ENCODE assay signal across 25 mouse cellular contexts in the genomic region with DNA sequence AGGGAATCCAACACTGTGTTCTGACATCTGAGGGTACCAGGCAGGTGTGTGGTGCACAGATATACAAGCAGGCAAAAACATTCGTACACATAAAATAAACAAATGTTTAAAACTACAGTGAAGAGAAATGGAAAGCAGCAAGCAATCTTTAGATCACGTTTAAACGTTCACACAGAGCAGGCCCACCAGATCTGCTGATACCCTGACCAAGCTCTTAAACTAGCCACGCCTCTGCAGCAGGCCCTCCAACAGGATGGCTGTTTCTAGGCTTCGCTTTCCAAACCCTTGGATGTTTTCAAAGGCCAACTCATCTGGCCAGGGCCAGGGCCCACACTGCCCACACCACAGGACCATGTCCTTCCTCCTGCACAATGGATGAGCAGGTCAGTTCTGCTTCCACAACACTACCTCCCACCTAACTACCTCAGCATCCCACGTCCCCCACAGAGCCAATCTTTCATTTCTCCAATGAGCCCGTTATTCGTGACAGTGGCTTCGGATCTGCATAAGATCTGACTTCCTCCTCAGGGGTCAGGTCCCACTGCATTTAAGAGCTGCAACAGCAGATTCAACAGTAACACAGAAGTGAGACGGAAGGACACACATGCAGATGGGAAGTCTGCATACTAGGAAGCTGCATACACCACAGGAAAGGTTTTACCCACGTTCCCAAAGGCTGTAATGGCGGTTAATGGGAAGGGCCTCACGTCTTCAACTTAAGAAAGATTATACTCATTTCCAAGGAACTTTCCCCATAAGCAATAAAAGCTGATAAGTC. TPM values are rescaled to one million over a fixed set of nuclear protein-coding genes. Genes with fewer than 3 reads are reported as not detected.
DNase-seq lines count a peak whose midpoint lies in the region; ATAC-seq and TF ChIP-seq lines count a peak whose summit lies in the region.
"Had no signal": no experiment of that assay in that cellular context is flagged by ENCODE, and none has a peak within 500 bp of the region (broad histone marks: within the 10 kb centered on the region; RNA-seq: fewer than 3 reads in every experiment).

No protein-coding gene starts in this region.

- H3K4me1 ChIP-seq in MEL (ENCODE audit: control insufficient read depth in 1 of 2, insufficient read depth in 2 of 2, low read length in 2 of 2) = peaks cover 47 to 48% of the 10 kb centered on the region in 2 experiments
- H3K4me1 ChIP-seq in bone marrow, adult 2 months (ENCODE audit: control insufficient read depth, insufficient read depth, low read length) = peaks cover 17% of the 10 kb centered on the region
- H3K4me1 ChIP-seq in liver, embryonic 12.5 days = peaks cover 93% of the 10 kb centered on the region
- H3K4me1 ChIP-seq: forebrain, embryonic 15.5 days had no signal

- no peaks in the 10 kb centered on the region for H3K9me3 ChIP-seq in MEL (replicated peaks; ENCODE audit: insufficient read depth, low read length)
- no peaks in the 10 kb centered on the region for H3K9me3 ChIP-seq in liver, embryonic 12.5 days (replicated peaks)
- H3K9me3 ChIP-seq: embryonic facial prominence, embryonic 12.5 days; forebrain, embryonic 15.5 days; heart, embryonic 13.5 days; hindbrain, embryonic 15.5 days; intestine, embryonic 15.5 days; limb, embryonic 10.5 days; midbrain, embryonic 12.5 days; neural tube, embryonic 15.5 days had no signal

- DNase-seq in MEL (ENCODE audit: low read depth, low spot score) = no peak
- no peak for DNase-seq in embryo, embryonic 9.5 days (ENCODE audit: extremely low spot score)
- DNase-seq in natural killer cell, adult 2 months (ENCODE audit: low spot score in 2 of 2) = no peak
- DNase-seq in cerebellum, adult 11 months = no peak
- DNase-seq: adrenal gland, postnatal 14 days; cerebellum, adult 8-10 months; kidney, adult 9 months; kidney, postnatal 36 days; layer of hippocampus, adult 9-11 months; lung, adult 18-20 months; lung, postnatal 14 days; right cerebral cortex, postnatal 25 days had no signal

- 0 out of 2 replicates have a peak, but pooled peaks have one; percentile 14 for ATAC-seq in liver, embryonic 12.5 days
- peak; percentile 42 for ATAC-seq in megakaryocyte, adult 5-6 weeks (ENCODE audit: poor library complexity, severe bottlenecking)
- ATAC-seq: forebrain, embryonic 15.5 days; intestine, embryonic 15.5 days had no signal

- H3K79me2 ChIP-seq in MEL (ENCODE audit: control insufficient read depth, insufficient read depth, low read length, poor library complexity) = peaks cover 21% of the 10 kb centered on the region; the same call in 1 of the 2 replicates

- H3K27ac ChIP-seq in MEL (ENCODE audit: control insufficient read depth, low read depth, low read length) = peak overlapping the region; percentile 26; the same call in 1 of the 2 replicates
- peak overlapping the region; percentile 56 for H3K27ac ChIP-seq in bone marrow, adult 2 months (ENCODE audit: control insufficient read depth, insufficient read depth, low read depth, low read length, poor library complexity)
- peak overlapping the region; percentile 86 for H3K27ac ChIP-seq in liver, embryonic 12.5 days
- H3K27ac ChIP-seq: embryonic facial prominence, embryonic 12.5 days; forebrain, embryonic 15.5 days; heart, embryonic 13.5 days; hindbrain, embryonic 15.5 days; intestine, embryonic 15.5 days; limb, embryonic 10.5 days; midbrain, embryonic 12.5 days; neural tube, embryonic 15.5 days; stomach, postnatal 0 days had no signal

- no peak for TF ChIP-seq CTCF in MEL (IDR thresholded peaks at IDR 0.05 in 2 of 3, conservative IDR thresholded peaks at IDR 0.05 in 1 of 3; ENCODE audit: control insufficient read depth in 1 of 3, insufficient read depth in 1 of 3, low read depth in 2 of 3, low read length in 3 of 3, poor library complexity in 1 of 3, severe bottlenecking in 1 of 3)
- TF ChIP-seq CTCF in bone marrow, adult 2 months (IDR thresholded peaks at IDR 0.05; ENCODE audit: control insufficient read depth, insufficient read depth, low read length) = no peak

- no peak overlapping the region; the same call in 1 of the 2 replicates for H3K9ac ChIP-seq in MEL (ENCODE audit: control insufficient read depth, low read depth, low read length, poor library complexity, severe bottlenecking)
- H3K9ac ChIP-seq in liver, embryonic 12.5 days = peak overlapping the region; percentile 15
- H3K9ac ChIP-seq: embryonic facial prominence, embryonic 12.5 days; forebrain, embryonic 15.5 days; heart, embryonic 13.5 days; hindbrain, embryonic 15.5 days; intestine, embryonic 15.5 days; midbrain, embryonic 12.5 days; neural tube, embryonic 15.5 days had no signal

- no peak for TF ChIP-seq RAD21 in MEL (IDR thresholded peaks at IDR 0.05; ENCODE audit: low read depth, low read length)

- peaks cover 7 to 53% of the 10 kb centered on the region in 2 experiments for H3K36me3 ChIP-seq in MEL (ENCODE audit: control insufficient read depth in 1 of 2, insufficient read depth in 2 of 2, low read length in 2 of 2)
- H3K36me3 ChIP-seq in liver, embryonic 12.5 days = peaks cover 34% of the 10 kb centered on the region
- H3K36me3 ChIP-seq: embryonic facial prominence, embryonic 12.5 days; forebrain, embryonic 15.5 days; heart, embryonic 13.5 days; hindbrain, embryonic 15.5 days; intestine, embryonic 15.5 days; limb, embryonic 10.5 days; midbrain, embryonic 12.5 days; neural tube, embryonic 15.5 days had no signal

- no peak overlapping the region for H3K4me3 ChIP-seq in MEL (ENCODE audit: control insufficient read depth in 1 of 2, insufficient read depth in 1 of 2, low read depth in 2 of 2, low read length in 2 of 2)
- no peak overlapping the region for H3K4me3 ChIP-seq in bone marrow, adult 2 months (replicated peaks; ENCODE audit: control insufficient read depth, low read depth, low read length)
- H3K4me3 ChIP-seq in liver, embryonic 12.5 days = no peak overlapping the region
- H3K4me3 ChIP-seq: embryonic facial prominence, embryonic 12.5 days; forebrain, embryonic 15.5 days; heart, embryonic 13.5 days; hindbrain, embryonic 15.5 days; intestine, embryonic 15.5 days; limb, embryonic 10.5 days; midbrain, embryonic 12.5 days; myocyte; neural tube, embryonic 15.5 days had no signal

- no peak for TF ChIP-seq POLR2A in MEL (IDR thresholded peaks at IDR 0.05; ENCODE audit: control insufficient read depth in 1 of 2, insufficient read depth in 1 of 2, low read depth in 1 of 2, low read length in 2 of 2, poor library complexity in 1 of 2)
- TF ChIP-seq POLR2A in bone marrow, adult 2 months (IDR thresholded peaks at IDR 0.05; ENCODE audit: borderline replicate concordance, control insufficient read depth, low read depth, low read length) = no peak

- no peaks in the 10 kb centered on the region for H3K27me3 ChIP-seq in MEL (ENCODE audit: control insufficient read depth in 1 of 2, insufficient read depth in 2 of 2, low read length in 2 of 2)
- H3K27me3 ChIP-seq in liver, embryonic 12.5 days (replicated peaks) = no peaks in the 10 kb centered on the region
- H3K27me3 ChIP-seq: embryonic facial prominence, embryonic 12.5 days; forebrain, embryonic 15.5 days; heart, embryonic 13.5 days; hindbrain, embryonic 15.5 days; intestine, embryonic 15.5 days; midbrain, embryonic 12.5 days; neural tube, embryonic 15.5 days had no signal

- 36% methylated on average over 13 of the region's 13 CpGs for WGBS in bone marrow, adult 2 months
- 49% methylated on average over 13 of the region's 13 CpGs for WGBS in liver, embryonic 12.5 days (ENCODE audit: insufficient replicate concordance)

- peak overlapping the region; percentile 23 for H3K4me2 ChIP-seq in liver, embryonic 12.5 days
- H3K4me2 ChIP-seq: embryonic facial prominence, embryonic 12.5 days; forebrain, embryonic 15.5 days; heart, embryonic 13.5 days; hindbrain, embryonic 15.5 days; intestine, embryonic 15.5 days; midbrain, embryonic 12.5 days; neural tube, embryonic 15.5 days had no signal

- TF ChIP-seq EP300 in MEL (IDR thresholded peaks at IDR 0.05; ENCODE audit: low read depth in 1 of 2, low read length in 2 of 2) = peak in 1 of 2 experiments; percentile 22; a peak in 2 of 4 replicates

TF ChIP-seq in MEL, 35 proteins besides CTCF, POLR2A, EP300 and RAD21:
- TF ChIP-seq GATA1 (IDR thresholded peaks at IDR 0.05; ENCODE audit: low read depth, low read length) (no peak), E2F4 (IDR thresholded peaks at IDR 0.05; ENCODE audit: borderline replicate concordance, low read depth, low read length) (no peak), BHLHE40 (IDR thresholded peaks at IDR 0.05; ENCODE audit: borderline replicate concordance, low read depth, low read length) (peak; percentile 69; the same call in 1 of the 2 replicates), NRF1 (IDR thresholded peaks at IDR 0.05; ENCODE audit: insufficient read depth, low read depth, low read length, poor library complexity, severe bottlenecking) (0 out of 2 replicates have a peak, but pooled peaks have one; percentile 9)

RNA-seq across cellular contexts. Expression of a gene that starts 12.7 kb away (rescaled TPM):
- 6.5 and 7.1 TPM in 2 replicates for total RNA-seq in MEL (2012; rRNA removed)
- polyA plus RNA-seq in MEL (2012; ENCODE audit: insufficient read depth in 1 of 2, insufficient read length in 2 of 2, low read depth in 1 of 2, low replicate concordance in 2 of 2, missing spikeins in 1 of 2) = 10 to 100 TPM in 1 of 2 experiments, not detected in 1; 12.6 TPM
- 12.5 and 26.2 TPM in 2 replicates for polyA plus RNA-seq in bone marrow, adult 2 months (2011; ENCODE audit: insufficient read depth, insufficient read length, low replicate concordance, missing spikeins)
- polyA plus RNA-seq in liver, embryonic 12.5 days (2016; fragmentation: Nextera tagmentation; extraction: Ambion mirVana) = 11.0 and 12.2 TPM in 2 replicates
- total RNA-seq in megakaryocyte, adult 5-6 weeks (2015) = 38.7 and 58.8 TPM in 2 replicates
- 42.1 and 44.6 TPM in 2 replicates for total RNA-seq in megakaryocyte, adult 5-6 weeks (2017)

Comparison
In these comparisons a context has a peak if more than half of its experiments do, and no peak if none do; other contexts are left out.
1. H3K27ac ChIP-seq: peak in every context shown above with its lines; median percentile 86 in liver, embryonic 12.5 days; 56 in bone marrow, adult 2 months; 26 in MEL.